Mouse (Mus musculus): ENCODE measurements around the gene Sspo.
"Not testable (repeated sequence)": the region's sequence is repeated elsewhere in the genome, so short reads cannot be mapped to it uniquely, and the experiment has no call there.

Sspo gene

DNA sequence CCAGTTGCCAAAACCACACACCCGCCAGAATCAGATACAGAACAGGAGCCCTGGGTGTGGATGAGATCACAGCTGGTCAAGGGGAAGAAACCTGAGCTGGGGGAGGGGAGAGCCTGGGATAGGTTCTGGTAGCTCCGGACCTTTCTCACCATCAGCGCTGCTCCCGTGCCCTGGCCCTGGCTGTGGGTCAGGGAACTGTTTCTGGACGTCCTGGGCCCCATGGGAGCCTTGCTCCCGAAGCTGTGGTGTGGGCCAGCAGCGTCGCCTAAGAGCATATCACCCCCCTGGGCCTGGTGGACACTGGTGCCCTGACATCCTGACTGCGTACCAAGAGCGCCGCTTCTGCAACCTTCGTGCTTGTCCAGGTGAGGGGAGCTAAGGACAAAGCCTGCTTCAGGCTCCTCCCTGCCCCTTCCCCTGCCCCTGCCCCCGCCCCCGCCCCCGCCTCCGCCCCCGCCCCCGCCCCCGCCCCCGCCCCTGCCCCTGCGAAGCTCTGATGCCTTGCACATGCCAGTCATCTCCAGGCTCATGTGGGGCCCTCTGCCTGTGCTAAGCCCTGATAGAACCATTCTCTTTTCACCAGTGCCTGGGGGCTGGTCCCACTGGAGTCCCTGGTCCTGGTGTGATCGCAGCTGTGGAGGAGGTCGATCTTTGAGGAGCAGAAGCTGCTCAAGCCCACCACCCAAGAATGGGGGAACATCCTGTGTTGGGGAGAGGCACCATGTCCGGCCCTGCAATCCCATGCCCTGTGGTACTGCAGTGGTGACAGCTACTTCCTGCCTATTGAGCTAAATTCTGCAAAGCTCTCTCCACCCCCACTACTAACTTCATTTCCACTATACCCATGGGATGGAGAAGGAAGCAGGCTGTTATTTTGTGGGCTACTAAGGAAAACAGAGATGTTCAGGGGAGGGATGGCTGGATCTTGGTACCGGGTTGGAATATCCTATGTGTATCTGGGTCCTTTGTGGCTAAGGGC lies 40.0 kb downstream of the Sspo start:
- DNase-seq (ENCODE audit: low read depth, low spot score), result no peak

DNA sequence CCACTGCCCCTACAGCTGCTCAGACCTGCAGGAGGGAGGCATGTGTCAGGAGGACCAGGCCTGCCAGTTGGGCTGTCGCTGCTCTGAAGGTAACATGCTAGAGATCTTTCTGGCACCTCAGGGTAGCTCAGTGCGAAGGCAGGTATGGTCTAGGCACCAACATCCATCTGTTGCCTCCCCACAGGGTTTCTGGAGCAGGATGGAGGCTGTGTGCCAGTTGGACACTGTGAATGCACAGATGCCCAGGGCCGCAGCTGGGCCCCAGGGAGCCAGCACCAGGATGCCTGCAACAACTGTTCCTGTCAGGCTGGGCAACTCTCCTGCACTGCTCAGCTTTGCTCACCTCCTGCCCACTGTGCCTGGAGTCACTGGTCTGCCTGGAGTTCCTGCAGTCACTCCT lies 41.7 kb downstream of the Sspo start:
- DNase-seq (ENCODE audit: low read depth, low spot score), result no peak

DNA sequence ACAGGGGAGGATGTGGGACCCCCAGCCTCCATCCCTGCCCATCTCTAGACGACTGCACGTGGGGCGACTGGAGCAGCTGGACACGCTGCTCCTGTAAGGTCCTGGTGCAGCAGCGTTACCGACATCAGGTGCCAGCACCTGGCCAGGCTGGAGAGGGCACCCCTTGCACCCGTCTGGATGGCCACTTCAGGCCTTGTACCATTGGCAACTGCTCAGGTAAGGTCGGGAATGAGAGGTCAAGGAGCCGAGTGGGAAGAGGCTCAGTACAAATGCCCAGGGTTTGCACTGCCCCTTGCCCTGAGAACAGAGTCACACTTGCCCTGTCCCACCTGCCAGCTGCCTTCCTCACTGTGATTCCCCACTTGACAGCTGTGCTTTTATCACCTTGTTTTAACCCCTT lies 43.3 kb downstream of the Sspo start:
- no peak for DNase-seq (ENCODE audit: low read depth, low spot score)

DNA sequence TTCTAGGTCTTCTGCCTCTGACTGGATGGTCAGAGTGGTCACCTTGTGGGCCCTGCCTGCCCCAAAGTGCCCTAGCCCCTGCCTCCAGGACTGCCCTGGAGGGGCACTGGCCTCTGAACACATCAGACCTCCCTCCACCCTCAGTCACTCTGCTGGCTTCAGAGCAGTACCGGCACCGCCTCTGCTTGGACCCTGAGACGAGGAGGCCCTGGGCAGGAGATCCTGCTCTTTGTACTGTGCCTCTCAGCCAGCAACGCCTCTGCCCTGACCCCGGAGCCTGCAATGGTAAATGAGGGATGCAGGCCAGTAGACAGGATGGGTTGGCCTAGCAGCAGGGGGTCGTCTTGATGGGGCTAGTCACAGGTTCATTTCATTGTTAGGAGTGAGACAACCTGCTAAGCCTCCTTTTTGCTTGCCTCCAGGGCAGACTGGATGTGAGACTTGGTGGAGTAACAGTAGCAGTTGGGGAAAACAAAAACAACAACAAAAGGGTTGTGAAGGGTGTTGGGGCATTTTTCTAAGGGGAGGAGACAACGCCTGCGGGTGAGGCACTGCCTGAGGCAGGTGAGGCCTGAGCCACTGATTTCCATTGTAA lies 45.2 kb downstream of the Sspo start:
- no peak for DNase-seq (ENCODE audit: low read depth, low spot score)

DNA sequence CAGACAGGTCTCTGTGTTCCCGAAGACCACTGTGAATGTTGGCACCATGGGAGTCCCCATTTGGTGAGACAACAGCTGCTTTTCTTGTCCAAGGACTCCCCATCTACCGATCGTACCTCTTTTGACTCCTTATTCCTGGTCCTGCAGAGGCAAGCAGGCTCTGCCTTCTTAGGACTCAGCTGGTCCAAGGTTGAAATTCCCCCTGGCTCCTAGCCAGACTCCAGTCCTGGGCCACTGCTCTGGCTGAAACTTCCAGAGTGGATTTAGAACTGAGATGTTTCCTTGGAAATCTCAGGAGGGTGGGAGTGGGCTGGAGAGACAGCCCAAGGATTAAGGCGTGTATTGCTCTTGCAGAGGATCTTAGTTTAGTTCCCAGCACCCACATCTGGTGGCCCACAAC lies 49.5 kb downstream of the Sspo start:
- no peak for DNase-seq (ENCODE audit: low read depth, low spot score)

DNA sequence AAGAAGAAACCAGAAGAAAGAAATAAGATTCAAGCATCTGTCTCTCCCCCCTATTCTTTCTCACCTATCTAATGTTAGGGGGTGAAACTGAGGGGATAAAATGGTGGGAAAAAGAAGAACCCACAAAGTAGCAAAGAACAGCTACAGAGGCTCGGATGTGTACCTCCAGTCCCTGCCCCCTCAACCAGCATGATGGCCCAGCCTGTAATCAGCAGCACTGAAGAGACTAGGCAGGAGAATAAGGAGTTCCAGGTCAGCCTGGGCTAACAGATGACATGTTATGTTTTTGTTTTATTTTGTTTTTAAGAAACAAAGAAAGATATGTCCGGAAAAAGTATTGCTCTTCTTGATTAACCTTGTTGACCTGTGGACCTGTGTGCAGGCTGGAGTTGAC lies 55.8 kb downstream of the Sspo start:
- no peak for DNase-seq (ENCODE audit: low read depth, low spot score)

DNA sequence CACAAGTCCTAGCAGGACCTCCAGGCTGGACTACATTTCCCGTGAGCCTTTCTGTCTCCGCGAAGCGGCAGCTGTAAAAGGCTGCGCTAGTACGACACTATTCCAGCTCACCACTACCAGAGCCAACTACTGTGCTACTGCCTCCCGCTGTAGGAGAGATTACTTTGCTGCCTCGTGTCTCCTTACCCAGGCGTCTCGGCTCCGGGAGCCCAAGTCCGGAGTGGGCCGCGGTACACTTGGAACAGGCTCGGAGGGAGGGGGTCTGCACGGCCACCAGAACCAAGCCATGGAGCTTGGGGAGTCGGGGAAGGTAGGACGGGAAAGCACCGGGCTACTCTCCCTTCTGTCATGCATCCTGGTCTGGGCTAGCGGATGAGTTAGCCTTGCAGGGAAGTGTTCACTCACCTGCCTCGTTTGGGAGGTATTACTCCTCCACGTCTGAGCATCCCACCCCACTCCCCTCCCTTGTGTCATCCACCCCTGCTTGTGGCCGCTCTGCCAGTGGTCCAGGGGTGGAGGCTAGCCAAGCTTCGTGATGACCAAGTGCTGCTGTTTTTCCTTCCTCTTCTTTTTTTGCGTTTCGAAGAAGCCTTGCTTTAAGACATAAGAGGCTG lies 56.3 kb downstream of the Sspo start:
- DNase-seq (ENCODE audit: low read depth, low spot score), result peak; percentile 81

DNA sequence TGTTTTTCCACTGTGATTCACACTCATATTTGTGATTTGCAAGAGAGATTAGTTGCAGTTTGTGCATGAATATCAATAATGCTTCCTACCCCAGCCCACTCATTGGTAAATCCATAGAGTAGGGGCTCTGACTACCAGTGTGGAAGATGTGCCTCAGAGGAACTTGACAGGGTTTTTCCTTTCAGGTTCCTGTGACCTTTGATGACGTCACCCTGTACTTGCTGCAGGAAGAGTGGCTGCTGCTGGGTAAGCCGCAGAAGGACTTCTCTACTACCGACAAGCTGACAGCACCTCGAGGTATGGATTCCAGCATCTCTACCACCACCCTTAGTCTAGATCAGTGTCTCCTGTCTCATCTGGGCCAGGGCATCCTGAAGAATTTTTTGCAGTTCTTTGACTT lies 60.1 kb downstream of the Sspo start:
- DNase-seq (ENCODE audit: low read depth, low spot score), result no peak

DNA sequence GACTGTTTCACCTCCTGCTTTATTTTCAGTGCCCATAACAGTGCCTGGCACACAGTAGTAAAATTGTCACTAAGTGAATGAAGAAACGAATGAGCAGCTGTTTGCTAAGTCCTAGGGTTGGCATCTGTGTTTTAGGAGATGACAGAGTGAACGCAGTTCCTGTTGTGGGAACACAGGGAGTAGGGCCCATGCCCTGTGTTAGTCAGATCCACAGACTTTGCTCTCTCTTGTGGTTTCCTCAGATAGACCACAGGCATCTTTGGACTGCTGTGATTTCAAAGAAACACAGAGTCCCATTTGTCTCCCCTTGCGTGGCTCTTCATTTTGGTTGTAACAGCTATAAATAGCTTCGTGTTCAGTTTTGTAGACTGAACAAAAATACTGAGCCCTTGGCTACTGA lies 62.4 kb downstream of the Sspo start:
- no peak for DNase-seq (ENCODE audit: low read depth, low spot score)

DNA sequence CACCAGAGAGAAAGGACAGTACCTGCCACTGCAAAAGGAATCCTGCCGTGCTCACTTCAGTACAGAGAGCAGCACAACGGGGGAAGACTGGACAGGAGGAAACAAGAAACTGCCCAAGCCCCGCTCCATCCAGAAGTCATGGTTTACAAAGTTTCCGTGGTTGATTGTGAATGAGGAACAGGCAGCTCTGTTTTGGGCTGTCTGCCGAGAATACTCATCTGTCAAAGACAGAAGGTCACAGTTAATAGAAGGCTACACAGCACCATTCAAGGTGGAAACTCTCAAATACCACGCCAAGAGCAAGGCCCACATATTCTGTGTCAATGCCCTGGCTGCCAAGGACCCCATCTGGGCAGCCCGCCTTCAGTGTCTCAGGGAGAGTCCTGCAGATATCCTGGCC lies 63.8 kb downstream of the Sspo start:
- no peak for DNase-seq (ENCODE audit: low read depth, low spot score)

DNA sequence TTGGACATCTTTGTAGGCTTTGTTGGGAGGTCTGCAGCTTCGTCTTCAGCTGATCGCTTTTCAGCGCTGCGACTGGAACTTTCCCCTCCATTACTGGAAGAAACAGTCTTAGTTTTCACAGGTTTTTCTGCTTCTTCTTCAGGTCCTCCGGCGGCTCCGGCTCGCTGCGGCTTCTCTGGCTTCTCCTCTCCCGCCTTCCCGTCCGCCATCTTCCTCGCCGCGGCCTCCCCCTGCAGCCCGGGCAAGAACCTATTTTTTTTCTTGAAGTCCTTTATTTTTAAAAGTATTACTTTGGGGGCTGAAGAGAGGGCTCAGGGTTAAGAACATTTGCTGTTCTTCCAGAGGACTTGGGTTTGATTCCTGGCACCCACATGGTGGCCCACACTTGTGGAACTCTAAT lies 76.9 kb downstream of the Sspo start:
- DNase-seq (ENCODE audit: low read depth, low spot score), result not testable (repeated sequence)

DNA sequence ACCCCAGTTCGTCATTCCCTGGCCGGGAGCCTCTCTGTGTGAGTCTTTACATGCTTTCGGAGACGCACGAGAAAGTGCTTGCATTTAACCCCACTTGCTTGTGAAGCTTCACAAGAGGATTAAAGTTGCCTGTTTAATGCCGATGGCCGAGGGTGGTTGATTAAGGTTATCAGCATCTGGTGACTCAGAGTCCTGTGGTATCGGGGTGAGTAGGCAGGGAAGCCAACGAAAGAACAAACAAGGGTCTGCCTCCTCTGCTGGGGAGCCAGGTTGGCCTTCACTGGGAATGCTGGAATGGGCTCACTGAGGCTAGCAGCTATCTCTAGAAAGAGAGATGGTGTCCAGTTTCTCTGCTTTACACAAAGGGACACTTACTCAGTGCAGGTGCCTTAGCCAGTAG lies 79.9 kb downstream of the Sspo start:
- DNase-seq (ENCODE audit: low read depth, low spot score), result no peak

DNA sequence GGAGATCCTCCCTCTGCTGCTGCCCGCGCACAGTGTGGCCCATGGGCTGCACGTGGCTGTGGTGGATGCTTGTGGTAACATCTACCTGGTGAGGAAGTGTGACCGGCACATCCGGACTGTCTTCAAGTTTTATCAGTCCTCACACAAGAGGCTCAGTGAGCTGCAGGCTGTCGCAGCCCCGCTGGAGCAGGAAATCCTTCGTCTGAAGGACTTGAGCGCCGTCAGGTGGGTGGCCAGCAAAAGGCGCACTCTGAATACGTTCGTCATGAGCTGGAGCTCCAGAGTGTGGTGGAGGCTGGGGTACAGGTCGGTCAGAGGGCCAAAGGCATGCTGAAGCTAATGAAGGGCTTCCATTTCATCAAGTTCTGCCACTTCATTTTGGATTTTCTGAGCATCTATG lies 81.2 kb downstream of the Sspo start:
- DNase-seq (ENCODE audit: low read depth, low spot score), result no peak

DNA sequence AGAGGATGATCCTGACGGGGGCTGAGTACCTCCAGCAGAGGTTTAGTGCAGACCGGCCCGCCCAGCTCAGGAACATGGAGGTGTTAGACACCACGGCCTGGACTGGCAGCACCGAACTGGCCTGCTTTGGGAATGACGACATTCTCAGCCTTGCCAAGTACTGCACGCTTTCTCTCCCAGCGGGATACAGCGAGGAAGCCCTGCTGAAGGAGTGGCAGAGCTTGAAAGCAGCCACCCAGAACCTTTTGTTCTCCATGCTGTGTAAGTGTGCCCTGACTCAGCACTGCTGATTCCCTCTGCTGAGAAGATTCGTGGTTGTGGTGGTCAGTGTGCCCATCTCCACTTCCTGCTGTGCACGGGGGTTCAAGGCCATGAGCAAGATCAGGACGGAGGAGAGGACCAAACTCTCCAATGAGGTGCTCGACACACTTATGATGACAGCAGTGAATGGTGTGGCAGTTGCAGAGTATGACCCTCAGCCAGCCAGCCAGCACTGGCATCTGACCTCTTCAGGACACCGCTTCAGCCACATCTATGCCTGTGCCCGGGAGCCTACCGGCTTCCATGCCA lies 81.9 kb downstream of the Sspo start:
- no peak for DNase-seq (ENCODE audit: low read depth, low spot score)

DNA sequence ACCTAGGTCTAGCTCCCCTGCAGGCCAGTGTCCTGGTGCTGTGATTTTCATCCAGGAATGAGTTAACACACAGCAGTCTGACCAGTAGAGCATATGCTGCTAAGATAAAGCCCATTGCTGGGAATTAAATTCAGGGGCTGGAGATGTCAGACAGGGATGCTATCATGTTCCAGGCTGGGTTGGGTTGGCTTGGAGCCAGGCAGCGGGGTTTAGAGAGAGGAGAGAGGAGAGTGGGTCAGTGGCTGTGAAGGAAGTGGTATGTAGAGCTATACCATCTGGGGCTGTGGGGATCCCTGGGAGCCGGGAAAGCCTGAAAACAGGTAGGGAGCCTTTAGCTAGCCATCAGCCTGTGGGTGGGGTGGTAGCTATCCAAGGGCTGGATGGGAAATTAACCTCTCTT lies 82.8 kb downstream of the Sspo start:
- no peak for DNase-seq (ENCODE audit: low read depth, low spot score)

DNA sequence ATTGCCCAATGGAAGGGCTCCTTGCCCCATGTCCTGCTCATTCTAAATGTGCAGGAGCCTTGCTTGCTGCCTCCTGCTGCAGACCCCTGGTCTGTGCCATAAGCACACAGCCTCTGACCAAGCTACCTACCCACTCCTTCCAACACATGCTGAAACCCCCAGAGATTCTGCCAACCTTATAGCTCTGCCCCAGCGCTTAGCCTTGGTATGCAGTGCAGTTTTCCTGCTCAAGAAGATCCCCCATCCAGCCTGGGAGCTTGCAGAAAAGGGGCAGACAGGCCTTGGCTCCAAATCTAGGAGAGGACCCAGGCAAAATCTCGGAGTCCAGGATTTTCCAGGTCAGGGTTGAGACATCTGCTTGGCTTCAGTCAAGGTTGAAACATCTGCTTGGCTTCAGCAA lies 85.4 kb downstream of the Sspo start:
- DNase-seq (ENCODE audit: low read depth, low spot score), result no peak

DNA sequence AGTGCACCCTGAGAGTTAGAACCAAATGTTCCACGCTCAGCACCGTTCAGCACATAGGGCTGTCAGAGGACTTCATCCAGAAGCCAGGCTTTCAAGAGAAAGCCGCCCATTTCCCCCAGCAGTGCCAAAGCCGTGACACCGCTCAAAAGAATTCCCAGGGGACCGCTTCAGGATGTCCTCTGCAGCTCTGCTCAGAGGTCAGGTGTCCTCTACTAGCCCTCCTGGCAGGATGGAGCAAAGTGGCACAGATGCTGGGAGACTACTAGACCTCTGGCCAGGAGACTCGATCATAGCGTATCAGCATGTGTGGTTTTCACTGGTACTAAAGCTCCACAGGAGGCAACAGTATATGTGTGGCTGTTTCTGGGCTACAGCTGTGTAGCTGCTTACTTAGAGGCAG lies 86.9 kb downstream of the Sspo start:
- no peak for DNase-seq (ENCODE audit: low read depth, low spot score)

DNA sequence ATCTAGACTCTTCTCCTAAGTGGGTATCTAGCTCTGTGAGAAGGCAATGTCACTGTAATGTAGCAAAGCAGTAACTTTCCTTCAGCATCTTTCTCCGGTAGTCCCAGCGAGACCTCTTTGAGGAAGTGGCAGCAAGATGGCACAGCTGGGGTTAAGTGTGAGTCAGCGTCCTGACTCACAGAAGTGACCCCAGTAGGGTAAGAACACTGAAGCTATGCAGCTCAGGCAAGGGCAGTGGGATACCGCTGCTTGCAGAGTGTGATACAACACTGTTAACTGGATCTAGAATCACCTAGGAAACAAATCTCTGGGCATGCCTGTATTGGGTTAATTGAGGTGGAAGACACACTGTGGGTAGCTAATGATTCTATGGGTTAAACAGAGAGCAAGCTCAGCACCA lies 88.1 kb downstream of the Sspo start:
- no peak for DNase-seq (ENCODE audit: low read depth, low spot score)

DNA sequence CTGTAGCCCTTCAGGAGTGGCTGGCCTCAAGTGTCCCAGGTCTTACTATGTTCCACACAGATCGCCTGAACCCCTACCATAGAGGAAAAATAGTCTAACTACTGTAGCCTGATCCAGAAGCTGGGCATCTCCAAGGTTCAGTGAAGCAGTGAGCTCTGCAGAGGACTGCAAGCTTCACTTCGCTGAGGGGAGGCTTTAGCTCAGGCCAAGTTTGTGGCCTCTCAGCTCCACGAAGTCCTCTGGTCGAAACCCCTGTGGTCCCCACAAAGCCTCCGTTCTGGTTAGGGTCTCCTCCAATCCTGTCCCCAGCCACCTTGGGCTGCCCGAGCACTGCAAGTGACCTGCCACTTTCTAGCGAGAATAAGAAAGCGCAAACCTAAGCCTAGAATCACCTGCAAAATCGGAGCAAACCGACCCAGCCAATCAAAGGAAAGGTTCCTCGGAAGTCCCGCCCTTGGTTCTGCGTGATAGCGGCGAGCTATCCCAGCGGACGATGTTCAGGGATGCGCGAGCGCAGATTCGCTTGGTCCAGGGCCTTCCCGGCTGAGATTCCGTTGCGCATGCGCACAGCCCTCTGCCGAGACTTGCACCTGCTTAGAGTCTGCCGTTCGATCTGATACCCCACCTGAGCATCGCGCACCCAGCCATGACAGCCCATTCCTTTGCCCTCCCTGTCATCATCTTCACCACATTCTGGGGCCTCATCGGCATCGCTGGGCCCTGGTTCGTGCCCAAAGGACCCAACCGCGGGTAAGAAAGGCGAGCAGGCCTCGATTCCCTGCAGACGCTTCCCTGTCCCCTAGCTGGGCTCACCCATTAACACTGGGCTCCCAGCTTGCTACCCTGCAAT lies 89.3 kb downstream of the Sspo start, which contains the start of gene Atp6v0e2:
Gene Atp6v0e2 (plus strand): TSS at position 511 of the 850 bp plus-strand sequence.
- peak; percentile 97 for DNase-seq (ENCODE audit: low read depth, low spot score)

DNA sequence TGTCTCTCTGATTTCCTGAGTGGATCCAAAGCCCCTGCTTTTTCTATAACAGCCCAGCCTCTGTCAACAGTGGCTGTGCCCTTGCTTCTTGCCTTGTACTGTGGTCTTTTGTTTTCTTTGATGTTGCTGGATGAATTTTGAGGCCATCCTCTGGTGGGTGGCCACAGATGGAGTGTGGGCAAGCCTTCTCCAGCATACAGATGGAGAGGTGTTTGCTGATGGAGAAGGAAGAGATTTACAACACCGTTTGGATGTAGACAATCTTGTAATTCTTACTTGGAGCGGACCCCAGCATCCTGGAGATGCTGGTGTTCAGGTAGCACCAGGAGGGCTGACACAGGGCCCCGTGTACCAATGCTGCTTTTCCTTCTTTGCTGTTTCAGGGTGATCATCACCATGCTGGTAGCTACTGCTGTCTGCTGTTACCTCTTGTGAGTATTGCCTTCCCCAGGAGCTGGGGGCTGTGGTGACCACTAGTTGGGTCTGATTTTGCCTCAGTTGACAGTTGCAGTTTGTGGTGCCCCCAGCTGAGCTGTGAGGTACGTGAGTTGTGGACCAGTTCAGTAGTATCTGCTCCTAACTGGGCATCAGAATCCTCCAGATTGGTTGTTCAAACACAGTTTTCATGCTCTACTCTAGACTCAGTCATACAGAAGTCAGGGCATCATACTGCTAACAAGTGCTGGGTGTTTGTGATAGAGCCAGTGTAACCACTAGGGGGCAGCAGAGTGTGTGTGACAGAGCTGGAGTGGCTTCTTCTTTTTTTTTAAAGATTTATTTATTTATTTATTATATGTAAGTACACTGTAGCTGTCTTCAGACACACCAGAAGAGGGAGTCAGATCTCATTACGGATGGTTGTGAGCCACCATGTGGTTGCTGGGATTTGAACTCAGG lies 91.1 kb downstream of the Sspo start:
- peak; percentile 67 for DNase-seq (ENCODE audit: low read depth, low spot score)

All from telencephalon, adult 2 months (tissue).